Mouse (Mus musculus) mammary gland, adult 2 months (tissue): Measurements from ENCODE around the gene Rcbtb2. TPM values are rescaled to one million over a fixed set of nuclear protein-coding genes. Genes with fewer than 3 reads are reported as not detected.

Source experiments
- polyA plus RNA-seq: library from polyadenylated mRNA; depleted of rRNA; stranded (reverse); fragments of >200 nt; gene quantifications from 2 replicates; pipeline ENCODE4 v1.2.3, GENCODE M21; 2012; ENCODE audit warnings: low replicate concordance; rRNA removed

Rcbtb2 gene
- polyA plus RNA-seq, result 52.2 and 52.7 TPM in 2 replicates

DNA sequence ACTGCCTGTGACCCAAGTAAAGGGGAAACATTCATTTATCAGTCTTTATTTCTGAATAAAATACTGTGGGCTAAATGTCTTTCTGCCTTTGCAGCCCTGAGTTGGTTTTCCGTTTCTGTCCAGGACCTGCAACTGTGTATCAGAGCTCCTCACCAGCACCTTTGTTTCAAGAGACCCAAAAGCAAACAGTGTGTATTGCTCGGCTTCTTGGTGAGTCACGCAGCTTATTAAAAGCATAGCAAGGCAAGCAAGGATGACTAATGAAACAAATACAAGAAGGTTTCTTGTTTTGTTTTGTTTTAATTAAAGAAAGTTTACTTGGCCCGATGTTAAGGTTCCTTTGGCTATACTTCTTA is at the start of gene Rcbtb2:
Gene Rcbtb2 (plus strand): TSS at position 115 of the 356 bp plus-strand sequence.

DNA sequence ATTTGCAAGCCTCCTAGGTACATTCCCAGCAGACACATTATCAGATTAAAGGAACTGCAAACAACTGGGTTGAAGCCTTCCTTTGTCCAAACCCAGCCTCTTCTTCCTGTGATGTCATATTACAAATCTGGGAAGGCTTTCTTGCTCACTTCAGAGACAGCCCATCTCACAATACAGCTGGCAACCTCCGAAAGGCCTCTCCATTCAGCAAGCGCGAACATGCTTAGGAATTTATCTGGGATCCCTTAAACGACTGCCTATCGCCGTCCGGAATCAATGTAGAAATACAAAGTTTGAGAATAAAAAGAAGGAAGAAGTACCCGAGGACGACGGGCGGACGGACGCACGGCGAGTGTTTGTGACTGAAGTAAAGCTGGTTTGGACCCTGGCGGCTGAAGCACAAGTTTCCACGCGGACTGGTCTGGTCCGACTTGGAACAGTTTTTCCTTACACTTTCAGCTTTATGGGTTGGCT is 115.0 kb downstream of the Rcbtb2 start, which contains the start of gene Lpar6:
Gene Lpar6 (plus strand): TSS at position 48 of the 474 bp plus-strand sequence.

Other genes starting within 250 kb of the Rcbtb2 start
- 1.4 and 1.5 TPM in 2 replicates for gene Cysltr2, start 73.9 kb upstream of the Rcbtb2 start, polyA plus RNA-seq
- 5.3 and 14.3 TPM in 2 replicates for gene Lpar6, start 114.9 kb downstream of the Rcbtb2 start, polyA plus RNA-seq
- 5.2 and 13.8 TPM in 2 replicates for gene Rb1, start 202.8 kb downstream of the Rcbtb2 start, polyA plus RNA-seq